ENCODE assay signal across 11 mouse cellular contexts in the genomic region with DNA sequence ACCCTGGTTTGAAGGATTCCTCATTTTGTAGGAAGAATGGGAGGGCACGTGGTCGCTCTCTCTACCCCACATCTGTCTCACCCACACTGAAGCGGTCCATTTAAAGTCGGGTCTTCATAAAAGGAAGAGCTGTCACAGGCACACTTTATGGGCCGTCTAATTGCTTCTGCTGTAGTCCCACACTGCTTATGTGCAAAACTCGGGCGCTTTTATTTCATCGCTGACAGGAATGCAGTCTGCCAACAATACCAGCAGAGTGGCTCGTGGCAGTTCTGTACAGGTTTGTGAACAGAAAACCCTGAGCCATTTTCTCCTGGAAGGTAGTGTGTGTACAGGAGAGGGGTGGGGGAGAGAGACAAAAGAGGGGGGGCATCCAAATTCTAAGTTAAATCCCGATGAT. TPM values are rescaled to one million over a fixed set of nuclear protein-coding genes. Genes with fewer than 3 reads are reported as not detected.
DNase-seq lines count a peak whose midpoint lies in the region; ATAC-seq lines count a peak whose summit lies in the region.
"Had no signal": no experiment of that assay in that cellular context is flagged by ENCODE, and none has a peak within 500 bp of the region (broad histone marks: within the 10 kb centered on the region; RNA-seq: fewer than 3 reads in every experiment).

No protein-coding gene starts in this region.

- peak; percentile 27; the same call in 1 of the 2 replicates for ATAC-seq in forebrain, embryonic 12.5 days (ENCODE audit: low FRiP score)
- no peak for ATAC-seq in forebrain, embryonic 11.5 days (replicated peaks; ENCODE audit: low FRiP score)
- ATAC-seq in midbrain, embryonic 14.5 days (ENCODE audit: low FRiP score, low TSS enrichment), result peak; percentile 29; the same call in 1 of the 2 replicates
- peak; percentile 79 for ATAC-seq in midbrain, embryonic 16.5 days

- peaks cover 4% of the 10 kb centered on the region; the same call in 1 of the 2 replicates for H3K4me1 ChIP-seq in forebrain, embryonic 12.5 days
- H3K4me1 ChIP-seq in forebrain, embryonic 11.5 days (replicated peaks; ENCODE audit: control insufficient read depth, insufficient read depth, low read length), result no peaks in the 10 kb centered on the region
- no peaks in the 10 kb centered on the region; the same call in 1 of the 2 replicates for H3K4me1 ChIP-seq in midbrain, embryonic 14.5 days (ENCODE audit: control insufficient read depth, insufficient read depth, low read length)
- H3K4me1 ChIP-seq in midbrain, embryonic 10.5 days, result peaks cover 16% of the 10 kb centered on the region
- H3K4me1 ChIP-seq in midbrain, embryonic 16.5 days (ENCODE audit: control insufficient read depth, insufficient read depth, low read length), result peaks cover 9% of the 10 kb centered on the region
- H3K4me1 ChIP-seq: embryonic facial prominence, embryonic 12.5 days had no signal

- H3K4me2 ChIP-seq in forebrain, embryonic 12.5 days, result no peak overlapping the region
- no peak overlapping the region for H3K4me2 ChIP-seq in forebrain, embryonic 11.5 days (ENCODE audit: low read depth, low read length, severe bottlenecking)
- H3K4me2 ChIP-seq in midbrain, embryonic 14.5 days (ENCODE audit: low read length), result no peak overlapping the region
- no peak overlapping the region; the same call in 1 of the 2 replicates for H3K4me2 ChIP-seq in midbrain, embryonic 16.5 days (ENCODE audit: low read length)
- H3K4me2 ChIP-seq: embryonic facial prominence, embryonic 12.5 days had no signal

- H3K4me3 ChIP-seq in forebrain, embryonic 12.5 days (replicated peaks), result no peak overlapping the region
- no peak overlapping the region for H3K4me3 ChIP-seq in forebrain, embryonic 11.5 days (ENCODE audit: low read depth, low read length)
- no peak overlapping the region for H3K4me3 ChIP-seq in midbrain, embryonic 14.5 days (replicated peaks; ENCODE audit: low read depth, low read length)
- H3K4me3 ChIP-seq in midbrain, embryonic 10.5 days, result no peak overlapping the region
- no peak overlapping the region for H3K4me3 ChIP-seq in midbrain, embryonic 16.5 days (ENCODE audit: low read depth, low read length)
- H3K4me3 ChIP-seq: embryonic facial prominence, embryonic 12.5 days had no signal

- no peak overlapping the region for H3K27ac ChIP-seq in forebrain, embryonic 12.5 days
- H3K27ac ChIP-seq in forebrain, embryonic 11.5 days (ENCODE audit: low read depth, low read length), result no peak overlapping the region
- no peak overlapping the region for H3K27ac ChIP-seq in midbrain, embryonic 14.5 days (replicated peaks; ENCODE audit: low read depth, low read length)
- H3K27ac ChIP-seq in midbrain, embryonic 10.5 days (replicated peaks), result no peak overlapping the region
- peak overlapping the region; percentile 7; the same call in 1 of the 2 replicates for H3K27ac ChIP-seq in midbrain, embryonic 16.5 days (ENCODE audit: low read length)
- H3K27ac ChIP-seq: embryonic facial prominence, embryonic 12.5 days had no signal

- DNase-seq in forebrain, embryonic 11.5 days (ENCODE audit: low spot score), result no peak
- peak; percentile 58 for DNase-seq in midbrain, embryonic 14.5 days
- no peak for DNase-seq in midbrain, embryonic 10.5 days (ENCODE audit: low spot score)
- no peak for DNase-seq in right cerebral cortex, postnatal 14 days
- DNase-seq in layer of hippocampus, postnatal 14 days (ENCODE audit: low spot score in 2 of 2), result no peak
- no peak for DNase-seq in right cerebral cortex, postnatal 25 days
- DNase-seq: cerebellum, adult 8-10 months; heart, postnatal 4 days had no signal

- no peaks in the 10 kb centered on the region for H3K36me3 ChIP-seq in forebrain, embryonic 12.5 days (replicated peaks)
- H3K36me3 ChIP-seq in forebrain, embryonic 11.5 days (ENCODE audit: control insufficient read depth, insufficient read depth, low read length), result no peaks in the 10 kb centered on the region
- H3K36me3 ChIP-seq in midbrain, embryonic 14.5 days (ENCODE audit: control insufficient read depth, insufficient read depth, low read length), result no peaks in the 10 kb centered on the region
- no peaks in the 10 kb centered on the region; the same call in 1 of the 2 replicates for H3K36me3 ChIP-seq in midbrain, embryonic 10.5 days
- H3K36me3 ChIP-seq in midbrain, embryonic 16.5 days (ENCODE audit: control insufficient read depth, insufficient read depth, low read length), result no peaks in the 10 kb centered on the region
- H3K36me3 ChIP-seq: embryonic facial prominence, embryonic 12.5 days had no signal

- 50% methylated on average over 10 of the region's 10 CpGs for WGBS in forebrain, embryonic 12.5 days
- WGBS in forebrain, embryonic 11.5 days, result 71% methylated on average over 10 of the region's 10 CpGs
- 49% methylated on average over 10 of the region's 10 CpGs for WGBS in midbrain, embryonic 14.5 days
- WGBS in midbrain, embryonic 10.5 days, result 82% methylated on average over 10 of the region's 10 CpGs
- 47% methylated on average over 10 of the region's 10 CpGs for WGBS in midbrain, embryonic 16.5 days

- no peak overlapping the region for H3K9ac ChIP-seq in forebrain, embryonic 12.5 days
- H3K9ac ChIP-seq in forebrain, embryonic 11.5 days (ENCODE audit: low read length), result no peak overlapping the region
- no peak overlapping the region for H3K9ac ChIP-seq in midbrain, embryonic 14.5 days (replicated peaks; ENCODE audit: low read length)
- H3K9ac ChIP-seq in midbrain, embryonic 16.5 days (ENCODE audit: low read depth, low read length), result no peak overlapping the region
- H3K9ac ChIP-seq: embryonic facial prominence, embryonic 12.5 days had no signal

- no peaks in the 10 kb centered on the region for H3K9me3 ChIP-seq in forebrain, embryonic 12.5 days
- H3K9me3 ChIP-seq in forebrain, embryonic 11.5 days (ENCODE audit: control insufficient read depth, low read length), result no peaks in the 10 kb centered on the region
- H3K9me3 ChIP-seq in midbrain, embryonic 14.5 days (ENCODE audit: control insufficient read depth, low read length), result no peaks in the 10 kb centered on the region
- H3K9me3 ChIP-seq in midbrain, embryonic 10.5 days (replicated peaks), result no peaks in the 10 kb centered on the region
- H3K9me3 ChIP-seq in midbrain, embryonic 16.5 days (replicated peaks; ENCODE audit: control insufficient read depth, low read length, poor library complexity, severe bottlenecking), result no peaks in the 10 kb centered on the region
- H3K9me3 ChIP-seq: embryonic facial prominence, embryonic 12.5 days had no signal

- no peaks in the 10 kb centered on the region for H3K27me3 ChIP-seq in forebrain, embryonic 12.5 days
- no peaks in the 10 kb centered on the region for H3K27me3 ChIP-seq in forebrain, embryonic 11.5 days (ENCODE audit: control insufficient read depth, insufficient read depth, low read length)
- H3K27me3 ChIP-seq in midbrain, embryonic 14.5 days (ENCODE audit: control insufficient read depth, insufficient read depth, low read length), result no peaks in the 10 kb centered on the region
- H3K27me3 ChIP-seq in midbrain, embryonic 10.5 days (ENCODE audit: low read depth, poor library complexity, severe bottlenecking), result no peaks in the 10 kb centered on the region
- no peaks in the 10 kb centered on the region for H3K27me3 ChIP-seq in midbrain, embryonic 16.5 days (ENCODE audit: control insufficient read depth, insufficient read depth, low read depth, low read length)
- H3K27me3 ChIP-seq: embryonic facial prominence, embryonic 12.5 days had no signal

RNA-seq across cellular contexts. Expression of gene Crim1, which starts 23.9 kb away (rescaled TPM):
- polyA plus RNA-seq in forebrain, embryonic 12.5 days (2016; fragmentation: Nextera tagmentation; extraction: Ambion mirVana), result 3.1 and 3.8 TPM in 2 replicates
- polyA plus RNA-seq in forebrain, embryonic 11.5 days (2014; fragmentation: Nextera tagmentation; extraction: Ambion mirVana), result 2.7 and 3.7 TPM in 2 replicates
- polyA plus RNA-seq in midbrain, embryonic 14.5 days (2014; fragmentation: Nextera tagmentation; extraction: Ambion mirVana), result 11.9 and 13.6 TPM in 2 replicates
- 2.8 and 4.9 TPM in 2 replicates for polyA plus RNA-seq in midbrain, embryonic 10.5 days (2016; fragmentation: Nextera tagmentation; extraction: Ambion mirVana)
- 11.2 and 11.9 TPM in 2 replicates for polyA plus RNA-seq in midbrain, embryonic 16.5 days (2015; fragmentation: Nextera tagmentation; extraction: Ambion mirVana)
- total RNA-seq in layer of hippocampus, postnatal 14 days (2021), result 100 to 1,000 TPM; 101 to 103 TPM
